Mouse (Mus musculus) ES-E14 (cell line): ENCODE measurements around the gene Ranbp3. TPM values are rescaled to one million over a fixed set of nuclear protein-coding genes. Genes with fewer than 3 reads are reported as not detected.

Source experiments
- DNase-seq: peaks from one replicate; pipeline ENCODE4 v3.0.0-alpha.2; 2013; ENCODE audit warnings: low read depth, low spot score
- H3K27ac ChIP-seq: 2 replicates; pipeline ENCODE4 v1.5.1; 2012; ENCODE audit warnings: low read depth, mild to moderate bottlenecking, low read length, moderate library complexity, mixed read lengths; ENCODE audit not compliant: poor library complexity, insufficient read depth, severe bottlenecking
- H3K36me3 ChIP-seq: 2 replicates; pipeline ENCODE4 v1.6.1; 2012; ENCODE audit warnings: mild to moderate bottlenecking, low read length, moderate library complexity, mixed read lengths; ENCODE audit not compliant: control insufficient read depth, poor library complexity, insufficient read depth, severe bottlenecking
- H3K4me1 ChIP-seq, 2 experiments: fragments of 150-350 bp in 1 of 2; sonication (generic) in 1 of 2; 2 replicates each; pipeline ENCODE4 v1.6.1; 2012; ENCODE audit warnings: low read length in 2 of 2, mild to moderate bottlenecking in 1 of 2, mixed read lengths in 1 of 2; ENCODE audit not compliant: control insufficient read depth in 2 of 2, insufficient read depth in 2 of 2, poor library complexity in 1 of 2
- H3K4me3 ChIP-seq, 2 experiments: fragments of 150-350 bp in 1 of 2; sonication (generic) in 1 of 2; 2 replicates each; pipeline ENCODE4 v1.5.1; 2012; ENCODE audit warnings: low read length in 2 of 2, low read depth in 1 of 2, mild to moderate bottlenecking in 1 of 2, mixed read lengths in 1 of 2; ENCODE audit not compliant: insufficient read depth in 1 of 2, poor library complexity in 1 of 2, severe bottlenecking in 1 of 2
- H3K9ac ChIP-seq: 2 replicates; pipeline ENCODE4 v1.6.1; 2012; ENCODE audit warnings: low read depth, mild to moderate bottlenecking, low read length, mixed read lengths; ENCODE audit not compliant: poor library complexity, insufficient read depth, severe bottlenecking
- H3K9me3 ChIP-seq: fragments of 150-350 bp; sonication (generic); 2 replicates; pipeline ENCODE4 v1.6.1; 2012; ENCODE audit warnings: low read depth, mild to moderate bottlenecking, low read length; ENCODE audit not compliant: control insufficient read depth, insufficient read depth
- CHD2 ChIP-seq: IDR thresholded peaks from 2 replicates; pipeline ENCODE4 v1.6.1; 2014; ENCODE audit warnings: mild to moderate bottlenecking, low read depth, low read length, inconsistent platforms
- HCFC1 ChIP-seq: IDR thresholded peaks from 2 replicates; pipeline ENCODE4 v1.6.1; 2012; ENCODE audit warnings: low read length, inconsistent platforms, borderline replicate concordance; ENCODE audit not compliant: insufficient read depth
- MAFK ChIP-seq: IDR thresholded peaks from 2 replicates; pipeline ENCODE4 v1.6.1; 2014; ENCODE audit warnings: mild to moderate bottlenecking, low read depth, low read length, inconsistent platforms; ENCODE audit not compliant: insufficient read depth
- ZC3H11A ChIP-seq: IDR thresholded peaks from 2 replicates; pipeline ENCODE4 v1.6.1; 2012; ENCODE audit warnings: low read depth, mild to moderate bottlenecking, inconsistent platforms, low read length, borderline replicate concordance
- ZNF384 ChIP-seq: IDR thresholded peaks from 2 replicates; pipeline ENCODE4 v1.6.1; 2012; ENCODE audit warnings: low read depth, low read length, inconsistent platforms
- in situ Hi-C, 2 experiments: fragments of 600-800 bp; cut with MboI; formaldehyde crosslinking; loops; one replicate each; pipeline ENCODE4 v1.15.1; 2025; ENCODE audit warnings: low sequenced_read_pairs in 2 of 2, inconsistent platforms in 1 of 2; ENCODE audit not compliant: unreplicated experiment in 2 of 2
- total RNA-seq: library from RNA; depleted of rRNA; stranded (reverse); fragments of 300-350 nt; gene quantifications from 2 replicates; pipeline ENCODE4 v1.2.3, GENCODE M21; 2012

The Ranbp3 gene
- total RNA-seq, 1 experiment, result 133 TPM

GRCm38 (mm10) chr17:56688689-56689088 is 15.6 kb downstream of the Ranbp3 start:
- Histone ChIP-seq H3K27ac (no peak overlapping the region), H3K9ac (no peak overlapping the region), H3K4me3 (no peak overlapping the region), H3K9me3 (no peaks in the 10 kb centered on the region), H3K36me3 (peaks cover 60% of the 10 kb centered on the region), H3K4me1 (no peaks in the 10 kb centered on the region)
- TF ChIP-seq CHD2, result no peak
- TF ChIP-seq ZC3H11A, result no peak
- no peak for TF ChIP-seq MAFK
- TF ChIP-seq HCFC1, result no peak
- TF ChIP-seq ZNF384, result no peak
- DNase-seq, result no peak
- in situ Hi-C loops, result no loop called here

- no peak overlapping the region for H3K4me3 ChIP-seq
- H3K4me1 ChIP-seq, result no peaks in the 10 kb centered on the region
- H3K9ac ChIP-seq, result no peak overlapping the region
- in situ Hi-C loops, result no loop called here
- H3K36me3 ChIP-seq, result peaks cover 64% of the 10 kb centered on the region
- no peaks in the 10 kb centered on the region for H3K9me3 ChIP-seq
- TF ChIP-seq ZC3H11A (no peak), CHD2 (no peak), HCFC1 (no peak)
- no peak overlapping the region for H3K27ac ChIP-seq
- no peak for DNase-seq
Measured at GRCm38 (mm10) chr17:56693395-56693794, 20.3 kb downstream of the Ranbp3 start.

GRCm38 (mm10) chr17:56693851-56694310 is 20.8 kb downstream of the Ranbp3 start:
- no peaks in the 10 kb centered on the region for H3K9me3 ChIP-seq
- TF ChIP-seq CHD2 (no peak), ZC3H11A (no peak), MAFK (no peak)
- H3K4me3 ChIP-seq, result no peak overlapping the region
- no peak overlapping the region for H3K9ac ChIP-seq
- no peak overlapping the region for H3K27ac ChIP-seq
- H3K36me3 ChIP-seq, result peaks cover 65% of the 10 kb centered on the region
- H3K4me1 ChIP-seq, result no peaks in the 10 kb centered on the region
- in situ Hi-C loops, result no loop called here
- no peak for DNase-seq

- Histone ChIP-seq H3K27ac (no peak overlapping the region), H3K9ac (no peak overlapping the region), H3K4me1 (no peaks in the 10 kb centered on the region), H3K4me3 (no peak overlapping the region), H3K9me3 (no peaks in the 10 kb centered on the region), H3K36me3 (peaks cover 87% of the 10 kb centered on the region)
- in situ Hi-C loops, result no loop called here
- DNase-seq, result no peak
- TF ChIP-seq ZNF384 (no peak), ZC3H11A (no peak), MAFK (no peak), HCFC1 (no peak), CHD2 (no peak)
Measured at GRCm38 (mm10) chr17:56700451-56700850, 27.4 kb downstream of the Ranbp3 start.

- no peaks in the 10 kb centered on the region for H3K9me3 ChIP-seq
- no peak overlapping the region for H3K9ac ChIP-seq
- peaks cover 0 to 7% of the 10 kb centered on the region in 2 experiments; a peak in 1 of 4 replicates for H3K4me1 ChIP-seq
- peaks cover 87% of the 10 kb centered on the region for H3K36me3 ChIP-seq
- in situ Hi-C loops, result no loop called here
- no peak for TF ChIP-seq HCFC1
- no peak for TF ChIP-seq ZNF384
- no peak for DNase-seq
- no peak overlapping the region for H3K27ac ChIP-seq
- no peak overlapping the region for H3K4me3 ChIP-seq
Measured at GRCm38 (mm10) chr17:56703038-56703437, 29.9 kb downstream of the Ranbp3 start.
